Mouse (Mus musculus) liver, adult (tissue): ENCODE measurements around the gene Atp13a3.

Experiments
- GATA4 ChIP-seq: IDR thresholded peaks from 2 replicates; pipeline ENCODE4 v1.6.1; 2014; ENCODE audit warnings: mild to moderate bottlenecking, low read length; ENCODE audit not compliant: insufficient replicate concordance

The Atp13a3 gene

GRCm38 (mm10) chr16:30387871-30388460 lies 17.8 kb downstream of the Atp13a3 start:
- no peak for TF ChIP-seq GATA4

- no peak for TF ChIP-seq GATA4
Observed at GRCm38 (mm10) chr16:30386911-30387439, 18.8 kb downstream of the Atp13a3 start.

- no peak for TF ChIP-seq GATA4
Observed at GRCm38 (mm10) chr16:30385531-30385930, 20.2 kb downstream of the Atp13a3 start.

GRCm38 (mm10) chr16:30376237-30376636 lies 29.5 kb downstream of the Atp13a3 start:
- TF ChIP-seq GATA4 = no peak

GRCm38 (mm10) chr16:30374927-30375326 lies 30.8 kb downstream of the Atp13a3 start:
- no peak for TF ChIP-seq GATA4

- TF ChIP-seq GATA4 = no peak
Observed at GRCm38 (mm10) chr16:30374266-30374665, 31.5 kb downstream of the Atp13a3 start.

- no peak for TF ChIP-seq GATA4
Observed at GRCm38 (mm10) chr16:30367395-30367794, 38.4 kb downstream of the Atp13a3 start.

GRCm38 (mm10) chr16:30364604-30365003 lies 41.2 kb downstream of the Atp13a3 start:
- TF ChIP-seq GATA4 = no peak

GRCm38 (mm10) chr16:30362528-30362927 lies 43.2 kb downstream of the Atp13a3 start:
- no peak for TF ChIP-seq GATA4

- TF ChIP-seq GATA4 = no peak
Observed at GRCm38 (mm10) chr16:30314236-30314635, 91.5 kb downstream of the Atp13a3 start.

- TF ChIP-seq GATA4 = no peak
Observed at GRCm38 (mm10) chr16:30310647-30311046, 95.1 kb downstream of the Atp13a3 start, which contains the start of gene Gp5. TSS of gene Gp5 (minus strand) at chr16:30310779.

GRCm38 (mm10) chr16:30310171-30310515 lies 95.6 kb downstream of the Atp13a3 start:
- no peak for TF ChIP-seq GATA4

- TF ChIP-seq GATA4 = no peak
Observed at GRCm38 (mm10) chr16:30309395-30310170, 96.2 kb downstream of the Atp13a3 start.

- TF ChIP-seq GATA4 = no peak
Observed at GRCm38 (mm10) chr16:30308616-30309394, 97.0 kb downstream of the Atp13a3 start.

GRCm38 (mm10) chr16:30307961-30308615 lies 97.7 kb downstream of the Atp13a3 start:
- no peak for TF ChIP-seq GATA4

- no peak for TF ChIP-seq GATA4
Observed at GRCm38 (mm10) chr16:30307306-30307705, 98.5 kb downstream of the Atp13a3 start.

- no peak for TF ChIP-seq GATA4
Observed at GRCm38 (mm10) chr16:30306102-30306501, 99.7 kb downstream of the Atp13a3 start.
